Comparison of ENCODE assay signal across 14 mouse cellular contexts in genomic region chr13:48716075-48716474, GRCm38 (mm10). TPM values are rescaled to one million over a fixed set of nuclear protein-coding genes. Genes with fewer than 3 reads are reported as not detected.
DNase-seq lines count a peak whose midpoint lies in the region; ATAC-seq and TF ChIP-seq lines count a peak whose summit lies in the region.
"Had no signal": no experiment of that assay in that cellular context is flagged by ENCODE, and none has a peak within 500 bp of the region (broad histone marks: within the 10 kb centered on the region; RNA-seq: fewer than 3 reads in every experiment).

No protein-coding gene starts in this region.

- ATAC-seq in hindbrain, postnatal 0 days, result no peak
- no peak for ATAC-seq in hindbrain, embryonic 14.5 days (ENCODE audit: low FRiP score)
- no peak for ATAC-seq in midbrain, postnatal 0 days (ENCODE audit: low FRiP score)
- ATAC-seq in midbrain, embryonic 16.5 days, result no peak

- no peak overlapping the region for H3K4me2 ChIP-seq in hindbrain, postnatal 0 days (ENCODE audit: low read depth, low read length)
- H3K4me2 ChIP-seq in hindbrain, embryonic 14.5 days (replicated peaks), result no peak overlapping the region
- no peak overlapping the region for H3K4me2 ChIP-seq in midbrain, postnatal 0 days (ENCODE audit: low read depth, low read length, poor library complexity, severe bottlenecking)
- H3K4me2 ChIP-seq in midbrain, embryonic 16.5 days (ENCODE audit: low read length), result no peak overlapping the region
- H3K4me2 ChIP-seq: embryonic facial prominence, embryonic 15.5 days had no signal

- peak; percentile 59 for TF ChIP-seq CTCF in hindbrain, postnatal 0 days (IDR thresholded peaks at IDR 0.05; ENCODE audit: low read depth)
- TF ChIP-seq CTCF in midbrain, postnatal 0 days (IDR thresholded peaks at IDR 0.05), result peak; percentile 54
- TF ChIP-seq CTCF in bone marrow macrophage, adult 2 months (IDR thresholded peaks at IDR 0.05; ENCODE audit: low read depth, low read length), result 0 out of 2 replicates have a peak, but pooled peaks have one; percentile 10
- TF ChIP-seq CTCF in small intestine, adult 2 months (IDR thresholded peaks at IDR 0.05; ENCODE audit: extremely low read depth, insufficient read length, insufficient replicate concordance, low read depth, low read length), result peak; percentile 60; the same call in 1 of the 2 replicates

- no peaks in the 10 kb centered on the region for H3K36me3 ChIP-seq in hindbrain, postnatal 0 days (ENCODE audit: insufficient read depth, low read length)
- no peaks in the 10 kb centered on the region for H3K36me3 ChIP-seq in hindbrain, embryonic 14.5 days (replicated peaks; ENCODE audit: control insufficient read depth, insufficient read depth)
- no peaks in the 10 kb centered on the region for H3K36me3 ChIP-seq in midbrain, postnatal 0 days (ENCODE audit: insufficient read depth, low read length)
- no peaks in the 10 kb centered on the region for H3K36me3 ChIP-seq in midbrain, embryonic 16.5 days (ENCODE audit: control insufficient read depth, insufficient read depth, low read length)
- H3K36me3 ChIP-seq in small intestine, adult 2 months (ENCODE audit: control insufficient read depth, insufficient read depth, low read length), result no peaks in the 10 kb centered on the region
- H3K36me3 ChIP-seq: embryonic facial prominence, embryonic 15.5 days had no signal

- no peaks in the 10 kb centered on the region for H3K27me3 ChIP-seq in hindbrain, postnatal 0 days (ENCODE audit: insufficient read depth, low read length)
- no peaks in the 10 kb centered on the region for H3K27me3 ChIP-seq in hindbrain, embryonic 14.5 days (ENCODE audit: control insufficient read depth, insufficient read depth, low read length)
- H3K27me3 ChIP-seq in midbrain, postnatal 0 days (ENCODE audit: insufficient read depth, low read length), result no peaks in the 10 kb centered on the region; the same call in 1 of the 2 replicates
- H3K27me3 ChIP-seq in midbrain, embryonic 16.5 days (ENCODE audit: control insufficient read depth, insufficient read depth, low read depth, low read length), result no peaks in the 10 kb centered on the region
- no peaks in the 10 kb centered on the region for H3K27me3 ChIP-seq in small intestine, adult 2 months (ENCODE audit: control insufficient read depth, insufficient read depth, low read length)
- H3K27me3 ChIP-seq: embryonic facial prominence, embryonic 15.5 days had no signal

- H3K9me3 ChIP-seq in hindbrain, postnatal 0 days (ENCODE audit: low read length), result no peaks in the 10 kb centered on the region
- no peaks in the 10 kb centered on the region for H3K9me3 ChIP-seq in hindbrain, embryonic 14.5 days (ENCODE audit: control insufficient read depth, low read length)
- no peaks in the 10 kb centered on the region for H3K9me3 ChIP-seq in midbrain, postnatal 0 days (ENCODE audit: low read length)
- H3K9me3 ChIP-seq in midbrain, embryonic 16.5 days (replicated peaks; ENCODE audit: control insufficient read depth, low read length, poor library complexity, severe bottlenecking), result no peaks in the 10 kb centered on the region; the same call in 1 of the 2 replicates

- no peak overlapping the region for H3K4me3 ChIP-seq in hindbrain, postnatal 0 days (ENCODE audit: low read length)
- no peak overlapping the region for H3K4me3 ChIP-seq in hindbrain, embryonic 14.5 days (replicated peaks; ENCODE audit: low read length)
- H3K4me3 ChIP-seq in midbrain, postnatal 0 days (ENCODE audit: low read depth, low read length), result no peak overlapping the region
- no peak overlapping the region for H3K4me3 ChIP-seq in midbrain, embryonic 16.5 days (ENCODE audit: low read depth, low read length)
- H3K4me3 ChIP-seq in bone marrow macrophage, adult 2 months (ENCODE audit: insufficient read depth, low read length), result no peak overlapping the region
- H3K4me3 ChIP-seq in small intestine, adult 2 months (ENCODE audit: low read depth, low read length), result no peak overlapping the region
- H3K4me3 ChIP-seq: embryonic facial prominence, embryonic 15.5 days had no signal

- DNase-seq in hindbrain, postnatal 0 days (ENCODE audit: low spot score), result no peak
- DNase-seq in hindbrain, embryonic 14.5 days (ENCODE audit: low spot score), result no peak
- DNase-seq in midbrain, postnatal 0 days (ENCODE audit: low spot score), result no peak
- DNase-seq in adrenal gland, postnatal 14 days, result no peak
- no peak for DNase-seq in adrenal gland, adult 2 months
- DNase-seq: right cerebral cortex, postnatal 4 days had no signal

- peaks cover 3% of the 10 kb centered on the region; the same call in 1 of the 2 replicates for H3K4me1 ChIP-seq in hindbrain, postnatal 0 days (ENCODE audit: insufficient read depth, low read length)
- H3K4me1 ChIP-seq in hindbrain, embryonic 14.5 days (replicated peaks; ENCODE audit: control insufficient read depth, insufficient read depth, low read length), result no peaks in the 10 kb centered on the region
- H3K4me1 ChIP-seq in midbrain, postnatal 0 days (ENCODE audit: insufficient read depth, low read length), result no peaks in the 10 kb centered on the region
- no peaks in the 10 kb centered on the region for H3K4me1 ChIP-seq in midbrain, embryonic 16.5 days (ENCODE audit: control insufficient read depth, insufficient read depth, low read length)
- no peaks in the 10 kb centered on the region for H3K4me1 ChIP-seq in bone marrow macrophage, adult 2 months (ENCODE audit: control insufficient read depth, insufficient read depth, low read length)
- H3K4me1 ChIP-seq in small intestine, adult 2 months (ENCODE audit: control insufficient read depth, insufficient read depth, insufficient read length, low read length), result peaks cover 9% of the 10 kb centered on the region

- no peak overlapping the region for H3K9ac ChIP-seq in hindbrain, postnatal 0 days (replicated peaks; ENCODE audit: low read length)
- H3K9ac ChIP-seq in hindbrain, embryonic 14.5 days, result no peak overlapping the region
- H3K9ac ChIP-seq in midbrain, postnatal 0 days (replicated peaks; ENCODE audit: low read length, poor library complexity, severe bottlenecking), result no peak overlapping the region
- H3K9ac ChIP-seq in midbrain, embryonic 16.5 days (ENCODE audit: low read depth, low read length), result no peak overlapping the region
- H3K9ac ChIP-seq: embryonic facial prominence, embryonic 15.5 days had no signal

- no peak overlapping the region for H3K27ac ChIP-seq in hindbrain, postnatal 0 days
- H3K27ac ChIP-seq in hindbrain, embryonic 14.5 days, result no peak overlapping the region
- no peak overlapping the region for H3K27ac ChIP-seq in midbrain, postnatal 0 days (ENCODE audit: low read depth, low read length)
- H3K27ac ChIP-seq in midbrain, embryonic 16.5 days (ENCODE audit: low read length), result no peak overlapping the region
- no peak overlapping the region for H3K27ac ChIP-seq in bone marrow macrophage, adult 2 months (ENCODE audit: insufficient read depth, low read depth, low read length)
- no peak overlapping the region for H3K27ac ChIP-seq in small intestine, adult 2 months (ENCODE audit: insufficient read depth, low read depth, low read length)
- H3K27ac ChIP-seq: embryonic facial prominence, embryonic 15.5 days had no signal

- WGBS in hindbrain, postnatal 0 days, result 65% methylated on average over 4 of the region's 4 CpGs
- WGBS in hindbrain, embryonic 14.5 days, result 67% methylated on average over 4 of the region's 4 CpGs
- 77% methylated on average over 4 of the region's 4 CpGs for WGBS in midbrain, postnatal 0 days
- 67% methylated on average over 4 of the region's 4 CpGs for WGBS in midbrain, embryonic 16.5 days
- 49% methylated on average over 4 of the region's 4 CpGs for WGBS in small intestine, adult 2 months

- TF ChIP-seq POLR2A in bone marrow macrophage, adult 2 months (IDR thresholded peaks at IDR 0.05; ENCODE audit: borderline replicate concordance, low read depth, low read length), result no peak
- no peak for TF ChIP-seq POLR2A in small intestine, adult 2 months (IDR thresholded peaks at IDR 0.05; ENCODE audit: low read depth, low read length)

RNA-seq across cellular contexts. Expression of gene Barx1, which starts 53.3 kb away (rescaled TPM):
- total RNA-seq in hindbrain, postnatal 0 days (2014; rRNA removed), result not detected in 2 replicates
- polyA plus RNA-seq in hindbrain, postnatal 0 days (2015; fragmentation: Nextera tagmentation; extraction: Ambion mirVana), result not detected in 2 replicates
- not detected in 2 replicates for polyA plus RNA-seq in hindbrain, embryonic 14.5 days (2014; fragmentation: Nextera tagmentation; extraction: Ambion mirVana)
- not detected in 2 replicates for total RNA-seq in midbrain, postnatal 0 days (2014; rRNA removed)
- polyA plus RNA-seq in midbrain, postnatal 0 days (2015; fragmentation: Nextera tagmentation; extraction: Ambion mirVana), result not detected in 2 replicates
- polyA plus RNA-seq in midbrain, embryonic 16.5 days (2015; fragmentation: Nextera tagmentation; extraction: Ambion mirVana), result not detected in 2 replicates
- polyA plus RNA-seq in bone marrow macrophage, adult 2 months (2012; ENCODE audit: insufficient read depth, insufficient read length, missing spikeins), result not detected in 2 replicates
- polyA plus RNA-seq in small intestine, adult 2 months (2012; rRNA removed), result 0.08 and 13.2 TPM in 2 replicates
- total RNA-seq in adrenal gland, postnatal 14 days (2021), result not detected in 2 replicates
- not detected for total RNA-seq in adrenal gland, adult 2 months (2021)
- polyA plus RNA-seq in adrenal gland, adult 2 months (2012; rRNA removed), result not detected in 2 replicates
- total RNA-seq: hematopoietic stem cell, adult 5-6 weeks; left cerebral cortex, adult 8-10 months; megakaryocyte, adult 5-6 weeks had no signal
- polyA plus RNA-seq: neural tube, embryonic 11.5 days had no signal

Comparison
In these comparisons a context has a peak if more than half of its experiments do, and no peak if none do; other contexts are left out.
1. CTCF ChIP-seq: peak in every context shown above with its lines; median percentile 60 in small intestine, adult 2 months; 59 in hindbrain, postnatal 0 days; 54 in midbrain, postnatal 0 days; 10 in bone marrow macrophage, adult 2 months.